Mouse (Mus musculus) A20 (cell line): ENCODE results near the gene Alg5.

ENCODE experiments used
- DNase-seq: peaks from one replicate; pipeline ENCODE4 v3.0.0-alpha.2; 2011; ENCODE audit warnings: low read depth, low spot score

Alg5 gene

DNA sequence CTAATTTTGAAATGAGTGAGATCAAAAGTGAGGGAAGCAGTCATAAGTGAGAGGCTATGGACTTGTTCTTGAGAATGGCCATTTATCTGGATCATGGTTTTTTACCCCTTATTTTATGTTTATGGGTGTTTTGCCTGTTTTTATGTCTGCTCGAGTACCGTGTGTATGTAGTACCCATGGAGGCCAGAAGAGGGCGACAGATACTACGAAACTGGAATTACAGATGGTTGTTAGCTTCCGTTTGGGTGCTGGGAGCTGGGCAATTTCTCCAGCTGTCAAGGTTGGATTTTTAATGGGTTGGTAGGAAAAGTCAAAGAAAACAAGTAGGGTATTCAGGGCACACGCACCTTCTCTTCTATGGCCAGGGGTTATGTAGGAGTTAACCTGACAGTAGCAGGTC, 58.4 kb downstream of the Alg5 start:
- peak; percentile 24 for DNase-seq

DNA sequence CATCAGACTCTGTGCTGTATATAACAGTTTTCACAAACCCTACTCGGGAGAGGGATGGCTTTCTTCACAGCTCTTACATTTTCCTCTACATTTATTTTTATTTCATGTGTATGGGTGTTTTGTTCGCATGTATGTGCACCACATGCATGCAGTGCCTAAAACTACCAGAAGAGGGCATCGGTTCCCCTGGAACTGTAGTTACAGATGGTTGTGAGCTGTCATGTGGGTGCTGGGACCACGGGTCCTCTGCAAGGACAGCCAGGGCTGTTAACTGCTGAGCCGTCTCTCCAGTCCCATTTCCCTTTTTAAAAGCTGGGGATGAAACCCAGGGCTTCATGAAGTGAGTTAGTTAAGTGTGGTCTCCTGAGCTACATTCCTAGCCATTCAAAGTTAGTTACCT, 60.0 kb downstream of the Alg5 start:
- no peak for DNase-seq

DNA sequence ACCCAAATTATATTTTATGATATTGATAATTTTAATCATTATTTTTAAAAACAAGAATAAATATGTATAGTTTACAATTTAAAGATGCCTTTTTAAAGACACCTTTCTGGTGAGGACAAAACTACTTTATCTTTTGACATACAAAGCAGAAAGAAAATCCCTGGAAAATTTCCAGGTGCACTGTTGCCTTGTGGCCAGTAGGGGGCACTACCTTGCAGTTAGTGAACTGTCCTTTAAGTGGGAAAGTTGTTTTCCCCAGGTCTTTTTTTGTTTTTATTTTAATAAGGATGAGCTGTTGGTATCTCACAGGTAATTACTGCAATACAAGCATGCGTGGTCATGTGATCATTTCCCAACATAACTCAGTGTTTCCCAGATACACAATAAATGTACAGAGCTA, 60.5 kb downstream of the Alg5 start:
- no peak for DNase-seq

DNA sequence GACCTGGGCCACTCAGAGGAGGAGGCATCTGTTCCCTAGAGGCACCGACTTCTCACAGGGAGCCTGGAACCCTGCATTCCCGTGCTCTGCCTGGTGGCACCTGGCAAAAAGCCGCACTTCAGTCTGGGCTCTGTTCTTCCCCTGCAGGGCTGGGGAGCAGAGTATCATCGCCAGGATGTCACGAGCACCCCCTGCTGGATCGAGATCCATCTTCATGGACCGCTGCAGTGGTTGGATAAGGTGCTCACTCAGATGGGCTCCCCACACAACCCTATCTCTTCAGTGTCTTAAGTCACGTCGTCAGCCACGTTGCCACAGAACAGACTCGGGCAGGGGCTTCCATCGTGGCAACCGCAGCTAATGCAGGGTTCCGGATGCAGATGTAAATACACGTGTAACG, 61.9 kb downstream of the Alg5 start:
- DNase-seq = no peak
